Mouse (Mus musculus) forebrain, postnatal 0 days (tissue): Measurements from ENCODE around the gene Zfp607b. TPM values are rescaled to one million over a fixed set of nuclear protein-coding genes. Genes with fewer than 3 reads are reported as not detected.

Source experiments
- ATAC-seq: fragments of 200-750 bp; cut with Nextera tagmentation; 2 replicates; pipeline ENCODE4 v1.8.0; 2017; ENCODE audit warnings: mild to moderate bottlenecking, moderate library complexity
- DNase-seq: peaks from one replicate; pipeline ENCODE4 v3.0.0-alpha.2; 2015
- H3K27ac ChIP-seq: fragments of 300-500 bp; sonication (generic); 2 replicates; pipeline ENCODE4 v1.5.1; 2014; ENCODE audit warnings: low read depth, mild to moderate bottlenecking, antibody characterized with exemption, low read length, moderate library complexity, mixed read lengths
- H3K27me3 ChIP-seq: fragments of 300-500 bp; sonication (generic); 2 replicates; pipeline ENCODE4 v1.6.1; 2014; ENCODE audit warnings: mild to moderate bottlenecking, low read length, mixed read lengths; ENCODE audit not compliant: insufficient read depth
- H3K36me3 ChIP-seq: fragments of 300-500 bp; sonication (generic); 2 replicates; pipeline ENCODE4 v1.6.1; 2014; ENCODE audit warnings: mild to moderate bottlenecking, moderate library complexity; ENCODE audit not compliant: insufficient read depth
- H3K4me1 ChIP-seq: fragments of 300-500 bp; sonication (generic); 2 replicates; pipeline ENCODE4 v1.6.1; 2014; ENCODE audit warnings: antibody characterized with exemption; ENCODE audit not compliant: insufficient read depth
- H3K4me2 ChIP-seq: fragments of 300-500 bp; sonication (generic); 2 replicates; pipeline ENCODE4 v1.6.1; 2014; ENCODE audit warnings: low read depth, mild to moderate bottlenecking, moderate library complexity
- H3K4me3 ChIP-seq: fragments of 300-500 bp; sonication (generic); 2 replicates; pipeline ENCODE4 v1.5.1; 2014; ENCODE audit warnings: low read depth, low read length, mixed read lengths
- H3K9ac ChIP-seq: fragments of 300-500 bp; sonication (generic); 2 replicates; pipeline ENCODE4 v1.6.1; 2014; ENCODE audit warnings: mild to moderate bottlenecking
- H3K9me3 ChIP-seq: fragments of 300-500 bp; sonication (generic); 2 replicates; pipeline ENCODE4 v1.6.1; 2016; ENCODE audit warnings: low read length
- CTCF ChIP-seq: sonication (generic); IDR thresholded peaks from 2 replicates; pipeline ENCODE4 v1.5.1; 2016; ENCODE audit warnings: antibody characterized with exemption, control low read depth, low read depth
- WGBS: fragments of 180-500 bp; shearing (Covaris S2); extraction: QIAGEN DNeasy Blood & Tissue Kit; methylation state at CpG from one replicate; pipeline ENCODE4 v1.1.7; 2014; 5-methylcytosine and 5-hydroxymethylcytosine counted together
- polyA plus RNA-seq: library from polyadenylated mRNA; unstranded; fragments of >200 nt; fragmentation: Nextera tagmentation; extraction: Ambion mirVana; gene quantifications from 2 replicates; pipeline ENCODE4 v1.2.1, GENCODE M21; 2015
- total RNA-seq: library from RNA; depleted of rRNA; stranded (reverse); fragments of >200 nt; gene quantifications from 2 replicates; pipeline ENCODE4 v1.2.3, GENCODE M21; 2014

Gene Zfp607b
- total and polyA plus RNA-seq, 2 experiments from 2014 or later = 6.5 to 10.6 TPM

DNA sequence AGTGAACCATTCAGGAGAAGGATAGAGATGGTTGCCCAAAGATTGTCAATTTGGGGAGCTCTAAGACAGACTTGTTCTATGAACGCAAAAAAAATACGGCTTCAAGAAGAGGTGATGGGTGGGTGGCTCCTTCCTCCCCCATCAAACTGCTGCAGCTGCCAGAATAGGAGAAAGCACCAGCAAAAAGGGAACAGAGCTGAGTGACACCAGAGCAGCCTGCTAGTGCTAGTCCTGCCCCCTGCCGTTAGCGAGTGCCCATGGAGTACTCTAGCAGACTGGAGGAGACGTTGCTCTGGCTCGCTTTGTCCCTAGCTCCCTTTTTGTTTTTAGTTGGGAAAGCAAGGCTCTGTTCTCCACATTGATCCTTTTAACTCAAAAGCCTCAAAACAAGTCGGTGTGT lies 21.3 kb downstream of the Zfp607b start:
- Histone ChIP-seq H3K27ac (no peak overlapping the region), H3K27me3 (no peaks in the 10 kb centered on the region), H3K36me3 (no peaks in the 10 kb centered on the region), H3K4me3 (no peak overlapping the region), H3K4me2 (no peak overlapping the region), H3K9me3 (peaks cover 7% of the 10 kb centered on the region; the same call in 1 of the 2 replicates), H3K9ac (no peak overlapping the region), H3K4me1 (no peaks in the 10 kb centered on the region)
- no peak for ATAC-seq
- TF ChIP-seq CTCF = no peak
- WGBS = 85% methylated on average over 7 of the region's 7 CpGs
- DNase-seq = no peak

DNA sequence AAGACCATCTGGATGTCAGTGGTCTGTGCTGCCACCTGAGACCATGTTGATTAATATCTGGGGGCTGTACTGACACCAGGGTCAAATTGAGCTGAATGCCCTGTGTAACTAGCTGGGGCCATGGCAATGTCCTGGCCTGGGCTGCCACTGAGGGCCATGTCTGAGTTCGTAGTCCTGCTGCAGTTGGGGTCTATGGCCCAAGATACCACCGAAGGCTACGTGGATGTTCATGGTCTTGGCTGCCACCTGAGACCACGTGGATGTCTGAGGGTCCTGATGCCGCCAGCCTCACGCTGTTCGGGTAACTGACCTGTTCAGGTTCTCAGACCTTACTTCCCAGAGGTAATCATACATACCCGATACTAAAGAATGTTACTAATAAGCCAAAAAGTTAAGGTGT lies 32.8 kb downstream of the Zfp607b start:
- ATAC-seq = no peak
- no peak for DNase-seq
- 97% methylated on average over 8 of the region's 8 CpGs for WGBS
- no peak overlapping the region for H3K9ac ChIP-seq
- TF ChIP-seq CTCF = no peak
- H3K4me3 ChIP-seq = no peak overlapping the region
- H3K27me3 ChIP-seq = no peaks in the 10 kb centered on the region
- no peaks in the 10 kb centered on the region for H3K9me3 ChIP-seq
- no peak overlapping the region for H3K27ac ChIP-seq
- H3K36me3 ChIP-seq = no peaks in the 10 kb centered on the region
- no peak overlapping the region for H3K4me2 ChIP-seq
- no peaks in the 10 kb centered on the region for H3K4me1 ChIP-seq

- H3K4me1 ChIP-seq = no peaks in the 10 kb centered on the region
- peak; percentile 85 for DNase-seq
- no peaks in the 10 kb centered on the region for H3K9me3 ChIP-seq
- H3K9ac ChIP-seq = peak overlapping the region; percentile 23
- 39% methylated on average over 12 of the region's 12 CpGs for WGBS
- no peaks in the 10 kb centered on the region for H3K27me3 ChIP-seq
- no peak overlapping the region for H3K4me2 ChIP-seq
- ATAC-seq = peak; percentile 94
- peak; percentile 71 for TF ChIP-seq CTCF
- no peaks in the 10 kb centered on the region for H3K36me3 ChIP-seq
- peak overlapping the region; percentile 71 for H3K27ac ChIP-seq
- no peak overlapping the region for H3K4me3 ChIP-seq
Measured at GRCm38 (mm10) chr7:27725566-27726538, 36.7 kb downstream of the Zfp607b start.

GRCm38 (mm10) chr7:27727471-27727870 lies 38.3 kb downstream of the Zfp607b start:
- H3K9ac ChIP-seq = no peak overlapping the region
- ATAC-seq (no peak), DNase-seq (no peak)
- H3K36me3 ChIP-seq = no peaks in the 10 kb centered on the region
- no peak for TF ChIP-seq CTCF
- H3K27me3 ChIP-seq = no peaks in the 10 kb centered on the region
- peaks cover under 1% of the 10 kb centered on the region; the same call in 1 of the 2 replicates for H3K4me1 ChIP-seq
- no peaks in the 10 kb centered on the region for H3K9me3 ChIP-seq
- no peak overlapping the region for H3K27ac ChIP-seq
- 44% methylated on average over 2 of the region's 2 CpGs for WGBS
- H3K4me2 ChIP-seq = no peak overlapping the region
- H3K4me3 ChIP-seq = no peak overlapping the region

- Histone ChIP-seq H3K27ac (peak within 1 kb of the TSS; percentile 100), H3K4me2 (peak within 1 kb of the TSS; percentile 60), H3K36me3 (no peaks in the 10 kb centered on the region), H3K4me1 (peaks cover 30% of the 10 kb centered on the region), H3K4me3 (peak within 1 kb of the TSS; percentile 77), H3K9me3 (no peaks in the 10 kb centered on the region), H3K9ac (peak within 1 kb of the TSS; percentile 93), H3K27me3 (no peaks in the 10 kb centered on the region)
- DNase-seq (peak; percentile 95), ATAC-seq (peak; percentile 93)
- WGBS = 1% methylated on average over 35 of the region's 35 CpGs
- TF ChIP-seq CTCF = peak; percentile 76
Measured at GRCm38 (mm10) chr7:27731281-27731883, 42.2 kb downstream of the Zfp607b start, which contains the start of gene Zfp60. Gene Zfp60 (plus strand): TSS chr7:27731389.

DNA sequence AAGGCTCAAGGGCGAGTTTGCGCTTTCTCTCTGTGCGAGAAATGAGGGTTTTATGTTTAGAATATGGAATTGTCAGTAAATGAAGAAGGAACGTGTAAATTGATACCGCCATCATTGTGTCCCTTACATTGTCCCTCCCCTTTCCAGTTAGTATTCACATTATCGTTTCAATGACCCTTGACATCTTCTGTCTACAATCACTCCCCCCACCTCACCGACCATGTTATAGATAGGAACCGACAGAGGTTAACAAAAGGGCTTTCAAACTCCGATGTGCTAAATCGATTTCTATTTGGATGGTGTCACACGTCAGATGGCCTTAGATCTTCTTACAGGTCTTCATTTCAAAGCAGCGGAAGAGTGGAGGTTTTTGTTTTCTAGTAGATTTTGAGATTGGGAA lies 42.8 kb downstream of the Zfp607b start:
- ATAC-seq = peak; percentile 16; the same call in 1 of the 2 replicates
- no peaks in the 10 kb centered on the region for H3K36me3 ChIP-seq
- H3K9me3 ChIP-seq = no peaks in the 10 kb centered on the region
- H3K4me2 ChIP-seq = peak overlapping the region; percentile 60
- WGBS = 1% methylated on average over 12 of the region's 12 CpGs
- no peak for TF ChIP-seq CTCF
- H3K4me3 ChIP-seq = peak overlapping the region; percentile 77
- peak overlapping the region; percentile 93 for H3K9ac ChIP-seq
- no peaks in the 10 kb centered on the region for H3K27me3 ChIP-seq
- peak overlapping the region; percentile 100 for H3K27ac ChIP-seq
- H3K4me1 ChIP-seq = peaks cover 30% of the 10 kb centered on the region
- no peak for DNase-seq

DNA sequence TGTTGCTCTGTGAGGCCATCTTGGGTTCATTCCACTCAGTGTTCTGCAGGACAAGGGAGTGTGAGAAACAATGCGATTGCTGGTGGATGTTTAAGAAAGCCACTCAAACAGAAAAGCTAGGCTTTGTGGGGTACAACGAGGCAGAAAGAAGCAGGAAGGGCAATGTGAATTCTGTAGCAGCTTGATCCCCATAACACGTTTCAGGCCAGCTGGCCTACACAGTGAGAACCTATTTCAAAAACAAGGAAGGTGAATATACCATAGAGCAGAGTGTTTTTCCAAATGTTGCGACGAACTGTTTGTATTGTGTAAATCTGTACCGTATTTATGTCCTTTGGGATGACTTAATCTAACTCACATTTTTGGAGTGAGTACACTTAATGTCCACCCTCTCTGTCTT lies 43.4 kb downstream of the Zfp607b start:
- no peaks in the 10 kb centered on the region for H3K36me3 ChIP-seq
- no peaks in the 10 kb centered on the region for H3K27me3 ChIP-seq
- peaks cover 30% of the 10 kb centered on the region for H3K4me1 ChIP-seq
- WGBS = 41% methylated on average over 6 of the region's 6 CpGs
- no peak for TF ChIP-seq CTCF
- H3K4me2 ChIP-seq = peak overlapping the region; percentile 60
- H3K4me3 ChIP-seq = peak overlapping the region; percentile 77
- peak overlapping the region; percentile 100 for H3K27ac ChIP-seq
- H3K9ac ChIP-seq = peak overlapping the region; percentile 93
- DNase-seq (peak; percentile 43), ATAC-seq (no peak)
- H3K9me3 ChIP-seq = no peaks in the 10 kb centered on the region
